Comparison of ENCODE assay signal across 8 mouse cellular contexts in genomic region chr13:45512531-45512930, GRCm38 (mm10). TPM values are rescaled to one million over a fixed set of nuclear protein-coding genes. Genes with fewer than 3 reads are reported as not detected.
DNase-seq lines count a peak whose midpoint lies in the region; ATAC-seq lines count a peak whose summit lies in the region.

No protein-coding gene starts in this region.

- peak overlapping the region; percentile 80 for H3K4me2 ChIP-seq in liver, embryonic 12.5 days

- peaks cover 61% of the 10 kb centered on the region for H3K36me3 ChIP-seq in liver, embryonic 12.5 days

- H3K9me3 ChIP-seq in liver, embryonic 12.5 days (replicated peaks), result no peaks in the 10 kb centered on the region

- peak; percentile 44 for DNase-seq in adrenal gland, postnatal 14 days
- DNase-seq in adrenal gland, adult 8-10 months, result no peak
- peak; percentile 14 for DNase-seq in ZHBTc4 (ENCODE audit: low read depth, low spot score)
- peak; percentile 57 to 58 for DNase-seq in heart, postnatal 10 days
- DNase-seq in right cerebral cortex, adult 2 months (ENCODE audit: low spot score in 2 of 2), result no peak
- no peak for DNase-seq in frontal cortex, adult 2 months (ENCODE audit: extremely low spot score in 1 of 2, low spot score in 1 of 2)
- DNase-seq in left cerebral cortex, postnatal 4 days, result no peak

- peak overlapping the region; percentile 95 for H3K27ac ChIP-seq in liver, embryonic 12.5 days

- peak overlapping the region; percentile 77 for H3K4me3 ChIP-seq in liver, embryonic 12.5 days

- H3K9ac ChIP-seq in liver, embryonic 12.5 days, result peak overlapping the region; percentile 97

- intact Hi-C loops in heart, postnatal 10 days (cut with DNase I), result no loop called here
- intact Hi-C loops in left cerebral cortex, postnatal 4 days (cut with DNase I), result no loop called here

- 41% methylated on average over 8 of the region's 8 CpGs for WGBS in liver, embryonic 12.5 days (ENCODE audit: insufficient replicate concordance)

- peaks cover 88% of the 10 kb centered on the region for H3K4me1 ChIP-seq in liver, embryonic 12.5 days

- no peaks in the 10 kb centered on the region for H3K27me3 ChIP-seq in liver, embryonic 12.5 days (replicated peaks)

- peak; percentile 3; the same call in 1 of the 2 replicates for ATAC-seq in liver, embryonic 12.5 days

RNA-seq across cellular contexts. Expression of gene Gmpr, which starts 5.3 kb away (rescaled TPM):
- total RNA-seq in adrenal gland, postnatal 14 days (2021), result 142 and 201 TPM in 2 replicates
- 10 to 100 TPM; 19.0 to 42.8 (median 24.0) TPM for total RNA-seq in adrenal gland, adult 8-10 months (2022)
- 100 to 1,000 TPM; 221 to 255 TPM for total RNA-seq in heart, postnatal 10 days (2021)
- 364 and 366 TPM in 2 replicates for polyA plus RNA-seq in liver, embryonic 12.5 days (2016; fragmentation: Nextera tagmentation; extraction: Ambion mirVana)
- polyA plus RNA-seq in frontal cortex, adult 2 months (2012; rRNA removed), result 63.8 and 66.3 TPM in 2 replicates
- 10 to 100 TPM; 16.2 to 17.5 TPM for total RNA-seq in left cerebral cortex, postnatal 4 days (2021)

Comparison
In these comparisons a context has a peak if more than half of its experiments do, and no peak if none do; other contexts are left out.
1. DNase-seq: peak in adrenal gland, postnatal 14 days (single experiment), ZHBTc4 (single experiment) and heart, postnatal 10 days (2 of 2); none in adrenal gland, adult 8-10 months (single experiment), right cerebral cortex, adult 2 months (0 of 2), frontal cortex, adult 2 months (0 of 2) and left cerebral cortex, postnatal 4 days (single experiment).